Mouse (Mus musculus) fibroblast of lung, adult 2 months (primary cell): Measurements from ENCODE around the gene Tas2r109.
"Not testable (repeated sequence)": the region's sequence is repeated elsewhere in the genome, so short reads cannot be mapped to it uniquely, and the experiment has no call there.

ENCODE experiments used
- DNase-seq: peaks from one replicate; pipeline ENCODE4 v3.0.0-alpha.2; 2011; ENCODE audit warnings: low read depth

Tas2r109 gene

GRCm38 (mm10) chr6:132980865-132981264, at the start of gene Tas2r109:
Gene Tas2r109 (minus strand): TSS chr6:132980965.
- no peak for DNase-seq

DNA sequence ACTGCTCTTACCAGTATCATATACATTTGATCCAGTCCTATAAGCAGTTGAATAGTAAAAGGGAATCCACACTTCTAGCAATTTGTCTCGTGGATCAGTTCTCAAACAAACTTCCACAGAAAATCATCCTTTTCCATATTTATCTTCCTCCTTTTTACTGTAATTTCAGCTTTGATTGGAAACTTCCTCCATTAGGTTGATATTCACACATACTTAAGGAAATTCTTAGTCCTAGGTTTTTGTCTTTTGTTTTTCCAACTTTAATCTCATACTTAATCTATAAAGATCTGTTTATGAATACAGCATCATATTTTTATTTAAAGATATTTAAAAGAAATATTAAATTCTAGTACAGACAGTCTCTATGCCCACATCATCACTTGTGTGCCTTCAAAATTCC, 22.9 kb downstream of the Tas2r109 start, which contains the start of gene Tas2r131:
Gene Tas2r131 (minus strand): TSS at position 101 of the 400 bp plus-strand sequence.
- no peak for DNase-seq

DNA sequence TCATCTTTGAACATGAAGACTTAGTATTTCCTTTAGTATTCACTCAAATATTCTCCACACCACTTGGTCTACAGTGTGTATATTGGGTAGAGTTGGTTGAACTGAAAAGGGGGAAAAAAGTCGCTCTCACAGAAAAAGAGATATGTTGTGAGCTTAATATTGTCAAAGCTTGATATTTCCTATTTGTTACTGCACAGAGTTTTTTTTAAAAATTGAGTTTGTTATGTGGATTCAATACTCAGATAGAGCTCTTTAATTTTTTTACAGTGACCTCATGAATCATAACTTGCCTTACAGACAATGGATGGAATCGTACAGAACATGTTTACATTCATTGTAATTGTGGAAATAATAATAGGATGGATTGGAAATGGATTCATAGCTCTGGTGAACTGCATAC, 30.0 kb downstream of the Tas2r109 start, which contains the start of gene Tas2r129:
Gene Tas2r129 (plus strand): TSS at position 301 of the 400 bp plus-strand sequence.
- DNase-seq = no peak

DNA sequence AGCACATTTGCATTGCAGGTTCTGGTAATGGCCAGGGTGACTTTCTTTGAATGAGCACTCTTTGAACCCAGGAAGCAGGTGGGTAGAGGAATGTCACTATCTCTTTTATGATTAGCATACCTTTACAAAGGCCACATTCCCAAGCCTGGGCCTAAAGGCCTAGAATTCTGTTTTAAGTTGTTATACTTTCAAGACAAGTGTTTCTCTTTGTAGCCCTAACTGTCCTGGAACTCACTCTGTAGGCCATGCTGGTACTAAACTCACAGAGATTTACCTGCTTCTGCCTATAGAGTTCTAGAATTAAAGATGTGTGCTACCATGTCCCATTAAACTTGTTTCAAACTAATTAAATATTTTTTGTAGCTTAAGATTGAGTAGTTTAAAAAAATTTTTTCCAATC, 39.4 kb downstream of the Tas2r109 start:
- not testable (repeated sequence) for DNase-seq
